Mouse (Mus musculus) midbrain, postnatal 0 days (tissue): ENCODE data around the gene Flnb. TPM values are rescaled to one million over a fixed set of nuclear protein-coding genes. Genes with fewer than 3 reads are reported as not detected.

ENCODE experiments used
- ATAC-seq: fragments of 200-750 bp; cut with Nextera tagmentation; 2 replicates; pipeline ENCODE4 v1.8.0; 2017; ENCODE audit warnings: moderate number of reproducible peaks, mild to moderate bottlenecking, moderate TSS enrichment, moderate library complexity; ENCODE audit not compliant: low FRiP score
- DNase-seq: peaks from one replicate; pipeline ENCODE4 v3.0.0-alpha.2; 2015; ENCODE audit warnings: low spot score
- H3K27ac ChIP-seq: fragments of 300-500 bp; sonication (generic); 2 replicates; pipeline ENCODE4 v1.5.1; 2014; ENCODE audit warnings: low read depth, mild to moderate bottlenecking, low read length, mixed read lengths
- H3K27me3 ChIP-seq: fragments of 300-500 bp; sonication (generic); 2 replicates; pipeline ENCODE4 v1.6.1; 2014; ENCODE audit warnings: low read length, control low read depth, mixed read lengths; ENCODE audit not compliant: insufficient read depth
- H3K36me3 ChIP-seq: fragments of 300-500 bp; sonication (generic); 2 replicates; pipeline ENCODE4 v1.6.1; 2014; ENCODE audit warnings: low read length, control low read depth, mixed read lengths; ENCODE audit not compliant: insufficient read depth
- H3K4me1 ChIP-seq: fragments of 300-500 bp; sonication (generic); 2 replicates; pipeline ENCODE4 v1.6.1; 2014; ENCODE audit warnings: mild to moderate bottlenecking, control low read depth, antibody characterized with exemption, low read length, mixed read lengths; ENCODE audit not compliant: insufficient read depth
- H3K4me2 ChIP-seq: fragments of 300-500 bp; sonication (generic); 2 replicates; pipeline ENCODE4 v1.6.1; 2014; ENCODE audit warnings: low read depth, mild to moderate bottlenecking, low read length, mixed read lengths; ENCODE audit not compliant: poor library complexity, severe bottlenecking
- H3K4me3 ChIP-seq: fragments of 300-500 bp; sonication (generic); 2 replicates; pipeline ENCODE4 v1.5.1; 2014; ENCODE audit warnings: low read depth, mild to moderate bottlenecking, low read length, moderate library complexity
- H3K9ac ChIP-seq: fragments of 300-500 bp; sonication (generic); replicated peaks from 2 replicates; pipeline ENCODE4 v1.6.1; 2014; ENCODE audit warnings: mild to moderate bottlenecking, low read length, moderate library complexity, mixed read lengths; ENCODE audit not compliant: poor library complexity, severe bottlenecking
- H3K9me3 ChIP-seq: fragments of 300-500 bp; sonication (generic); 2 replicates; pipeline ENCODE4 v1.6.1; 2016; ENCODE audit warnings: low read length, control low read depth
- CTCF ChIP-seq: IDR thresholded peaks from 2 replicates; pipeline ENCODE4 v1.5.1; 2016; ENCODE audit warnings: antibody characterized with exemption, mild to moderate bottlenecking
- WGBS: fragments of 180-500 bp; shearing (Covaris S2); extraction: QIAGEN DNeasy Blood & Tissue Kit; methylation state at CpG from one replicate; pipeline ENCODE4 v1.1.7; 2014; 5-methylcytosine and 5-hydroxymethylcytosine counted together
- polyA plus RNA-seq: library from polyadenylated mRNA; unstranded; fragments of >200 nt; fragmentation: Nextera tagmentation; extraction: Ambion mirVana; gene quantifications from 2 replicates; pipeline ENCODE4 v1.2.1, GENCODE M21; 2015
- total RNA-seq: library from RNA; depleted of rRNA; stranded (reverse); fragments of >200 nt; gene quantifications from 2 replicates; pipeline ENCODE4 v1.2.3, GENCODE M21; 2014

Gene Flnb
- total and polyA plus RNA-seq, 2 experiments from 2014 or later: 3.5 to 23.7 TPM

GRCm38 (mm10) chr14:7888811-7889651, 71.3 kb downstream of the Flnb start:
- H3K27ac ChIP-seq: peak overlapping the region; percentile 71
- DNase-seq (peak; percentile 90), ATAC-seq (peak; percentile 73)
- no peaks in the 10 kb centered on the region for H3K9me3 ChIP-seq
- H3K4me3 ChIP-seq: no peak overlapping the region
- peaks cover 59% of the 10 kb centered on the region for H3K36me3 ChIP-seq
- no peak overlapping the region for H3K4me2 ChIP-seq
- 30% methylated on average over 11 of the region's 11 CpGs for WGBS
- H3K4me1 ChIP-seq: no peaks in the 10 kb centered on the region
- no peaks in the 10 kb centered on the region for H3K27me3 ChIP-seq
- TF ChIP-seq CTCF: no peak
- H3K9ac ChIP-seq: no peak overlapping the region

- DNase-seq (no peak), ATAC-seq (no peak)
- Histone ChIP-seq H3K36me3 (peaks cover 60% of the 10 kb centered on the region), H3K9ac (no peak overlapping the region), H3K27ac (peak overlapping the region; percentile 71), H3K4me3 (no peak overlapping the region), H3K27me3 (no peaks in the 10 kb centered on the region), H3K9me3 (no peaks in the 10 kb centered on the region), H3K4me2 (no peak overlapping the region), H3K4me1 (no peaks in the 10 kb centered on the region)
- WGBS: 75% methylated on average over 9 of the region's 9 CpGs
- TF ChIP-seq CTCF: no peak
Measured at GRCm38 (mm10) chr14:7889834-7890233, 72.1 kb downstream of the Flnb start.

- H3K27me3 ChIP-seq: no peaks in the 10 kb centered on the region
- TF ChIP-seq CTCF: no peak
- H3K4me1 ChIP-seq: no peaks in the 10 kb centered on the region
- no peak for DNase-seq
- H3K27ac ChIP-seq: no peak overlapping the region
- no peak overlapping the region for H3K4me3 ChIP-seq
- no peak overlapping the region for H3K9ac ChIP-seq
- no peak overlapping the region for H3K4me2 ChIP-seq
- peaks cover 62% of the 10 kb centered on the region for H3K36me3 ChIP-seq
- ATAC-seq: no peak
- H3K9me3 ChIP-seq: no peaks in the 10 kb centered on the region
Measured at GRCm38 (mm10) chr14:7891401-7891800, 73.6 kb downstream of the Flnb start.

- TF ChIP-seq CTCF: no peak
- H3K27me3 ChIP-seq: no peaks in the 10 kb centered on the region
- ATAC-seq: no peak
- no peaks in the 10 kb centered on the region for H3K9me3 ChIP-seq
- no peak overlapping the region for H3K27ac ChIP-seq
- 92% methylated on average over 9 of the region's 9 CpGs for WGBS
- no peak overlapping the region for H3K9ac ChIP-seq
- H3K4me1 ChIP-seq: no peaks in the 10 kb centered on the region
- H3K36me3 ChIP-seq: peaks cover 47% of the 10 kb centered on the region
- no peak overlapping the region for H3K4me2 ChIP-seq
- no peak overlapping the region for H3K4me3 ChIP-seq
- DNase-seq: no peak
Measured at GRCm38 (mm10) chr14:7896126-7896525, 78.4 kb downstream of the Flnb start.

- no peak overlapping the region for H3K4me2 ChIP-seq
- H3K36me3 ChIP-seq: peaks cover 46% of the 10 kb centered on the region
- no peaks in the 10 kb centered on the region for H3K4me1 ChIP-seq
- no peak overlapping the region for H3K27ac ChIP-seq
- no peaks in the 10 kb centered on the region for H3K27me3 ChIP-seq
- H3K4me3 ChIP-seq: no peak overlapping the region
- no peak for TF ChIP-seq CTCF
- no peak for DNase-seq
- no peak for ATAC-seq
- H3K9ac ChIP-seq: no peak overlapping the region
- 93% methylated on average over 1 of the region's 1 CpGs for WGBS
- no peaks in the 10 kb centered on the region for H3K9me3 ChIP-seq
Measured at GRCm38 (mm10) chr14:7896699-7897098, 78.9 kb downstream of the Flnb start.

- no peak overlapping the region for H3K4me2 ChIP-seq
- no peak overlapping the region for H3K9ac ChIP-seq
- H3K9me3 ChIP-seq: no peaks in the 10 kb centered on the region
- no peak overlapping the region for H3K4me3 ChIP-seq
- WGBS: 73% methylated on average over 3 of the region's 3 CpGs
- H3K36me3 ChIP-seq: peaks cover 18% of the 10 kb centered on the region
- TF ChIP-seq CTCF: no peak
- no peaks in the 10 kb centered on the region for H3K27me3 ChIP-seq
- DNase-seq (no peak), ATAC-seq (no peak)
- no peaks in the 10 kb centered on the region for H3K4me1 ChIP-seq
- H3K27ac ChIP-seq: 0 out of 2 replicates have a peak overlapping the region, but pooled peaks have one; percentile 32
Measured at GRCm38 (mm10) chr14:7899986-7900385, 82.2 kb downstream of the Flnb start.
